Mouse (Mus musculus): ENCODE measurements at regions not wholly inside any gene's neighbourhood (a gene's known extent, or its start where the extent isn't known, plus 50 kb on each side); places are given as distances from the start of the nearest gene placed in this dataset.

DNA sequence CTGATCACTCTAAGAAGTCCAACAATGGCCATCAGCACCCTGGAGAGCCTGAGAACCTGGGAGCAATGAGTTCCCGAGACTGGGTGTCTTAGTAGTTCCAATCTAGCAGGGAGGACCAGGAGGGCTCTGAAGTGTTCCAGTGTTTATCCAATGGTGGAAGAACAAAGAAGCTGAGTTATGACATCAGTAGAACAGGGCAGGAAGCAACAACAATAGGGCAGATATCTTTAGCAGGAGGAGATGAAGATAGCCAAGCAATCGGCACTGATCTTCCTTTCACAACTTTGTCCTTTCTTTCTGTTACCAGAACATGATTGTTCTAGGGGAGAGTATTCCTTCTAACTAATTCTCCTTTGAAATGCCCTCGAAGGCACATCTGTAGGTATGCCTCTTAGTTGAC, 355.0 kb downstream of the Btg1 start:
- Histone ChIP-seq H3K9ac (ENCODE audit: low read depth, low read length) (no peak overlapping the region), H3K27ac (ENCODE audit: low read depth, low read length) (no peak overlapping the region), H3K4me3 (ENCODE audit: low read length) (no peak overlapping the region), H3K36me3 (ENCODE audit: control insufficient read depth, insufficient read depth, low read length) (no peaks in the 10 kb centered on the region), H3K4me2 (ENCODE audit: low read length) (no peak overlapping the region), H3K9me3 (ENCODE audit: control insufficient read depth, low read length) (no peaks in the 10 kb centered on the region), H3K4me1 (ENCODE audit: control insufficient read depth, insufficient read depth, low read depth, low read length) (no peaks in the 10 kb centered on the region), H3K27me3 (replicated peaks; ENCODE audit: control insufficient read depth, insufficient read depth, low read length) (no peaks in the 10 kb centered on the region)
- WGBS = 69% methylated on average over 3 of the region's 3 CpGs
- ATAC-seq = no peak

DNA sequence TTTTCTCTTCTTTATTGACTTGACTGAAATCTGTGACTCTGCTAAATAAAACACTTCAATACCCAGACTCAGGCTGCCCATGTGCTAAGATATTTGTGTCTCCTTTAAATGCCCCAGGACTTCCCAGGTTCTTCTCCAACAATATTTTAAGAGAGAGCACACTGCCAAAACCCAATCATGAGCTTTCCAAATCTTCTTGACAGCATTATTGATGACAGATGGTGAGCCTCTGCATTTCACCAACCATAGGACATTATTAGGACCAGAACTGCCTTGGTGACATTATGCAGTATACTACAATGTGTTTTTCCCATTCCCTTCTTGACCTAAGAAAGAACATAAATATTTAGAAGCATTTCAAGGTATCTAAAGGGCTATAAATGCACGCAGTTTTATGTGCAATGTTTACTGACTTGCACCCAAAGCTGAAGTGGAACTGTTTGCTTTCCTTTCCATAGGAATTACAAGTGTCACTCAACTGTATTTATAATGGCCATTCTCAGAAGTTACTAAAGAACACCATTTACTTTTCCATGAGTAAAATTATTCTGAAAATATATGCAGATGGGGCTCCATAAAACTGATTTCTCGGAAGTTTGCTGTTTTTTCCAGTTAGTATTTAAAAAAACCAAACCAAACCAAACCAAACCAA, 357.6 kb downstream of the Btg1 start:
- Histone ChIP-seq H3K9me3 (ENCODE audit: control insufficient read depth, low read length) (no peaks in the 10 kb centered on the region), H3K27ac (ENCODE audit: low read depth, low read length) (no peak overlapping the region), H3K4me3 (ENCODE audit: low read length) (no peak overlapping the region), H3K36me3 (ENCODE audit: control insufficient read depth, insufficient read depth, low read length) (no peaks in the 10 kb centered on the region), H3K4me2 (ENCODE audit: low read length) (no peak overlapping the region), H3K4me1 (ENCODE audit: control insufficient read depth, insufficient read depth, low read depth, low read length) (no peaks in the 10 kb centered on the region), H3K27me3 (replicated peaks; ENCODE audit: control insufficient read depth, insufficient read depth, low read length) (no peaks in the 10 kb centered on the region), H3K9ac (ENCODE audit: low read depth, low read length) (no peak overlapping the region)
- 88% methylated on average over 2 of the region's 2 CpGs for WGBS
- ATAC-seq = no peak

DNA sequence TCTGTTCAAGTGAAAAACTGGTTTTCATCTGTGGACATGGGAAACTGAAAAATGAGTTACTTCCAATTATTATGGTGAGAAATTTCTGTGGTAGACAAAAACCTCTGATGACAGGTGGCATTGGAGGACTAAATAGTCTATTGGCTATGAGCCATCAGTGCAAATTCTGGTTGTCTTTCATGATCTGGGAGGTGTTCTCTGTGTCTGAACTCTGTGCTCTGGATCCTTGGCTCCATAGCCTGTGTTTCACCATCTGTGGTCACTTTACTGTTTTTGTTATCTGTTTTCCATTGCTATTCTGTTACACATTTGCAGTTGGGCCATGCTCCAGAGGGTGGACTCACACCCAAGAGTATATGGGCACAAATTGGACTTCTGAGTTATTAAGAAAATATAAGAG, 359.9 kb downstream of the Btg1 start:
- Histone ChIP-seq H3K9ac (ENCODE audit: low read depth, low read length) (no peak overlapping the region), H3K27me3 (replicated peaks; ENCODE audit: control insufficient read depth, insufficient read depth, low read length) (no peaks in the 10 kb centered on the region), H3K36me3 (ENCODE audit: control insufficient read depth, insufficient read depth, low read length) (no peaks in the 10 kb centered on the region), H3K4me3 (ENCODE audit: low read length) (no peak overlapping the region), H3K4me2 (ENCODE audit: low read length) (no peak overlapping the region), H3K27ac (ENCODE audit: low read depth, low read length) (no peak overlapping the region), H3K4me1 (ENCODE audit: control insufficient read depth, insufficient read depth, low read depth, low read length) (no peaks in the 10 kb centered on the region), H3K9me3 (ENCODE audit: control insufficient read depth, low read length) (no peaks in the 10 kb centered on the region)
- ATAC-seq = no peak

- H3K27me3 ChIP-seq (replicated peaks; ENCODE audit: control insufficient read depth, insufficient read depth, low read length) = no peaks in the 10 kb centered on the region
- 14% methylated on average over 3 of the region's 3 CpGs for WGBS
Measured at GRCm38 (mm10) chr10:96980494-96980831, 363.7 kb downstream of the Btg1 start.

DNA sequence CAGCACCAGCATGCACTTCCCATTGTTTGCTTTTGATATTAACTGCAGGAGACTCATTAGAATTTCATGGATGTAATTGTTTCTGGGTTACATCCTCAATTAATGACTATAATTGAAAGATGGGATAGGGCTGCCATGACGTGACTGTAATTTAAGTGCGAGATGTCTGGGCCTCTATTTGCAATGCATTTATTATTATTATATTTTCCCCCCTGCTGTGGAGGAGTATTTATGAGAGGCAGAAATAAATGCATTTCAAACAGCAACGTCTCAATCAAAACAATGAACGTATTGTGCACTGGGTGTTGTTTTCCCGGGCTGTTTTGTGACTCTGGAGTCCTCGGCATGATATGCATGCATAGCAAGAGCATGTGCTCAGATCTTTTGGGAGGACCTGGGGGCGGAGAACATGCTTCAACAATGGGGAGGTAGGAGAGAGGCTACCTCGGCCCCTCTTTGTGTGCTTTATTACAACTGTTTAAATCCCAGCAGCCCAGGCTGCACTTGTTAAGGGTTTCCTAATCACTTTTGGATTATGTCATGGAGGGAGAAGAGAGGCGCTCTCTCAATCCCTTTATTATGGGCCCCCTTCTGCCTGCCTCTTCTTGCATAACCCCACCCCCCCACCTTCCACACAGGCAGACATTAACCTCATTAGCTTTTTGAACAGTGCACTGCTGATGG, 364.2 kb downstream of the Btg1 start:
- Histone ChIP-seq H3K4me2 (ENCODE audit: low read length) (no peak overlapping the region), H3K36me3 (ENCODE audit: control insufficient read depth, insufficient read depth, low read length) (no peaks in the 10 kb centered on the region), H3K9ac (ENCODE audit: low read depth, low read length) (no peak overlapping the region), H3K9me3 (ENCODE audit: control insufficient read depth, low read length) (no peaks in the 10 kb centered on the region), H3K4me1 (ENCODE audit: control insufficient read depth, insufficient read depth, low read depth, low read length) (no peaks in the 10 kb centered on the region), H3K27me3 (replicated peaks; ENCODE audit: control insufficient read depth, insufficient read depth, low read length) (no peaks in the 10 kb centered on the region), H3K27ac (ENCODE audit: low read depth, low read length) (peak overlapping the region; percentile 19; the same call in 1 of the 2 replicates), H3K4me3 (ENCODE audit: low read length) (no peak overlapping the region)
- 17% methylated on average over 9 of the region's 9 CpGs for WGBS
- peak; percentile 86 for ATAC-seq

More at GRCm38 (mm10) chr10:96980494-96980831, 363.7 kb downstream of the Btg1 start:
- Histone ChIP-seq H3K36me3 (ENCODE audit: control insufficient read depth, insufficient read depth, low read length) (no peaks in the 10 kb centered on the region), H3K4me2 (ENCODE audit: low read length) (no peak overlapping the region), H3K9me3 (ENCODE audit: control insufficient read depth, low read length) (no peaks in the 10 kb centered on the region), H3K4me1 (ENCODE audit: control insufficient read depth, insufficient read depth, low read depth, low read length) (no peaks in the 10 kb centered on the region), H3K27ac (ENCODE audit: low read depth, low read length) (no peak overlapping the region), H3K4me3 (ENCODE audit: low read length) (no peak overlapping the region), H3K9ac (ENCODE audit: low read depth, low read length) (no peak overlapping the region)
- ATAC-seq = no peak

DNA sequence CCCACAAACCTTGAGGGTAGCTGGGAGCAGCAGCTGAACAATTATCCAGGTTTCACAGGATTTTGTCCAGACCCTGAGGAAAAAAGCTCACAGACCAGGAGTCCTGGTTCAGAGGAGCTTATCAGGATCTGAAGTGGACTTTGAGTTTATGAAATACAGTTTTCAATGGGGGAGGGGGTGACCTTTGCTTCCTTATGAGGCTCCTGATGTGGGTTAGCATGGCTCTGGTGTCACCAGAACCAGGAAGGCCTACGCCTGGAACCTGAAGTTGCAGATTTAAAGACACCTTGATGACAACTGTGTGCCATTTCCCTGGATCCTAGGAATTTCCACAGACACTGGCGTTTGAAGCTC, 364.7 kb downstream of the Btg1 start:
- Histone ChIP-seq H3K9ac (ENCODE audit: low read depth, low read length) (no peak overlapping the region), H3K9me3 (ENCODE audit: control insufficient read depth, low read length) (no peaks in the 10 kb centered on the region), H3K4me3 (ENCODE audit: low read length) (no peak overlapping the region), H3K27ac (ENCODE audit: low read depth, low read length) (peak overlapping the region; percentile 19; the same call in 1 of the 2 replicates), H3K4me1 (ENCODE audit: control insufficient read depth, insufficient read depth, low read depth, low read length) (no peaks in the 10 kb centered on the region), H3K4me2 (ENCODE audit: low read length) (no peak overlapping the region), H3K36me3 (ENCODE audit: control insufficient read depth, insufficient read depth, low read length) (no peaks in the 10 kb centered on the region), H3K27me3 (replicated peaks; ENCODE audit: control insufficient read depth, insufficient read depth, low read length) (no peaks in the 10 kb centered on the region)
- no peak for ATAC-seq
- 74% methylated on average over 2 of the region's 2 CpGs for WGBS

DNA sequence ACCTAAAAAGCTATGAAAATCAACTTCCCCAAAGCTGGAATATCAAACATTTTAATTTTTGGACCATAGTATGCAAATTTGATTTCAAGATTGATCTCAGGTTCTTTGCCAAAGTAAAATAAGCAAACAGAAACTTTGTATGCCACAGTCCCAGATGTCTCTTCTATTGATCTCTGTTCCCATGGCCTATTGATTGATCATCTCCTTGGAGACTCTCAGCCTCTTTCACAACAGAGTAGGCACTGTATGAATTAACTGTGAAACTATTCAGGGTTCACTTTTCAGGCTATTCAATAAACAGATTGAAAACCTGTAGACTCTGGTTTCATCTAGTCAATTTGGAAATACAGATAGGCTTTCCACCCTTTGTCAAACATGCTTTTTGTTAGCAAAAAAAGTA, 384.1 kb downstream of the Btg1 start:
- Histone ChIP-seq H3K9me3 (ENCODE audit: control insufficient read depth, low read length) (no peaks in the 10 kb centered on the region), H3K36me3 (ENCODE audit: control insufficient read depth, insufficient read depth, low read length) (no peaks in the 10 kb centered on the region), H3K4me2 (ENCODE audit: low read length) (no peak overlapping the region), H3K4me3 (ENCODE audit: low read length) (no peak overlapping the region), H3K27me3 (replicated peaks; ENCODE audit: control insufficient read depth, insufficient read depth, low read length) (no peaks in the 10 kb centered on the region), H3K4me1 (ENCODE audit: control insufficient read depth, insufficient read depth, low read depth, low read length) (no peaks in the 10 kb centered on the region), H3K27ac (ENCODE audit: low read depth, low read length) (no peak overlapping the region), H3K9ac (ENCODE audit: low read depth, low read length) (no peak overlapping the region)
- ATAC-seq = no peak

DNA sequence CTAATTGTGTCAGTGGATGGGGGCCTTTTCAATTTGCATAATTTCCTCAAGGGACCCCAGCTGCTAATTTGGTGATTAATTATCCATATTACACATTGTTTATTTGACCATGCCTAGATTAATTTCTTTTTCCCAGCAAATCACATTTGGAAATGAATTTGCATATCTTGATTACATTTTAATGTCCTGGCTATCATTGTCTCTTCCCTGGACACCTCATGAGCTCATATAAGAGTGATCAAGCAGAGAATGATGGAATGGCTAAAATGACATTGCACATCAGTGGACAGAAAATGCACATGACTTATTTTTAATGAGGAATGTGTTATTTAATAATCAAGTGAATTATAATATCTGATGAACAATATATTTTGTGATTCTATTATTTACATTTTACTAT, 392.1 kb downstream of the Btg1 start:
- no peak overlapping the region for H3K27ac ChIP-seq (ENCODE audit: low read depth, low read length)
- H3K4me3 ChIP-seq (ENCODE audit: low read length) = no peak overlapping the region
- no peaks in the 10 kb centered on the region for H3K9me3 ChIP-seq (ENCODE audit: control insufficient read depth, low read length)
- ATAC-seq = no peak
- no peaks in the 10 kb centered on the region for H3K27me3 ChIP-seq (replicated peaks; ENCODE audit: control insufficient read depth, insufficient read depth, low read length)
- H3K4me2 ChIP-seq (ENCODE audit: low read length) = no peak overlapping the region
- H3K9ac ChIP-seq (ENCODE audit: low read depth, low read length) = no peak overlapping the region
- no peaks in the 10 kb centered on the region for H3K4me1 ChIP-seq (ENCODE audit: control insufficient read depth, insufficient read depth, low read depth, low read length)
- H3K36me3 ChIP-seq (ENCODE audit: control insufficient read depth, insufficient read depth, low read length) = no peaks in the 10 kb centered on the region

- Histone ChIP-seq H3K4me2 (ENCODE audit: low read length) (no peak overlapping the region), H3K27ac (ENCODE audit: low read depth, low read length) (no peak overlapping the region), H3K4me1 (ENCODE audit: control insufficient read depth, insufficient read depth, low read depth, low read length) (no peaks in the 10 kb centered on the region), H3K4me3 (ENCODE audit: low read length) (no peak overlapping the region), H3K27me3 (replicated peaks; ENCODE audit: control insufficient read depth, insufficient read depth, low read length) (no peaks in the 10 kb centered on the region), H3K9ac (ENCODE audit: low read depth, low read length) (no peak overlapping the region), H3K9me3 (ENCODE audit: control insufficient read depth, low read length) (no peaks in the 10 kb centered on the region), H3K36me3 (ENCODE audit: control insufficient read depth, insufficient read depth, low read length) (no peaks in the 10 kb centered on the region)
- 46% methylated on average over 1 of the region's 1 CpGs for WGBS
- ATAC-seq = no peak
Measured at GRCm38 (mm10) chr10:97009859-97010258, 393.1 kb downstream of the Btg1 start.

All from hindbrain, embryonic 16.5 days (tissue).